Mouse (Mus musculus) MEL (cell line): ENCODE measurements around the gene Sdr39u1. TPM values are rescaled to one million over a fixed set of nuclear protein-coding genes. Genes with fewer than 3 reads are reported as not detected.
A peak's percentile ranks its signal among the peaks of the same experiment; 100 is the strongest.

Experiments used
- DNase-seq: peaks from one replicate; pipeline ENCODE4 v3.0.0; 2011; ENCODE audit warnings: low read depth, low spot score
- H3K27ac ChIP-seq: 2 replicates; pipeline ENCODE4 v1.5.1; 2012; ENCODE audit warnings: low read depth, mild to moderate bottlenecking, control low read depth, low read length, moderate library complexity; ENCODE audit not compliant: control insufficient read depth
- H3K27me3 ChIP-seq, 2 experiments: fragments of 150-350 bp in 1 of 2; sonication (generic) in 1 of 2; 2 replicates each; pipeline ENCODE4 v1.6.1; 2012; ENCODE audit warnings: low read length in 2 of 2, mild to moderate bottlenecking in 2 of 2, improper control_type of control experiment in 1 of 2, moderate library complexity in 1 of 2; ENCODE audit not compliant: insufficient read depth in 2 of 2, control insufficient read depth in 1 of 2
- H3K36me3 ChIP-seq, 2 experiments: 2 replicates each; pipeline ENCODE4 v1.6.1; 2012 to 2014; ENCODE audit warnings: low read length in 2 of 2, improper control_type of control experiment in 1 of 2, inconsistent platforms in 1 of 2, mild to moderate bottlenecking in 1 of 2; ENCODE audit not compliant: insufficient read depth in 2 of 2, control insufficient read depth in 1 of 2
- H3K4me1 ChIP-seq, 2 experiments: fragments of 150-350 bp in 1 of 2; sonication (generic) in 1 of 2; 2 replicates each; pipeline ENCODE4 v1.6.1; 2012; ENCODE audit warnings: low read length in 2 of 2, improper control_type of control experiment in 1 of 2, mild to moderate bottlenecking in 1 of 2; ENCODE audit not compliant: insufficient read depth in 2 of 2, control insufficient read depth in 1 of 2
- H3K4me3 ChIP-seq, 2 experiments: fragments of 150-350 bp in 1 of 2; sonication (generic) in 1 of 2; 2 replicates each; pipeline ENCODE4 v1.5.1; 2012; ENCODE audit warnings: low read depth in 2 of 2, low read length in 2 of 2, mild to moderate bottlenecking in 2 of 2, moderate library complexity in 2 of 2, control low read depth in 1 of 2, improper control_type of control experiment in 1 of 2; ENCODE audit not compliant: control insufficient read depth in 1 of 2, insufficient read depth in 1 of 2
- H3K79me2 ChIP-seq: 2 replicates; pipeline ENCODE4 v1.6.1; 2012; ENCODE audit warnings: mild to moderate bottlenecking, low read length, moderate library complexity; ENCODE audit not compliant: control insufficient read depth, poor library complexity, insufficient read depth
- H3K9ac ChIP-seq: 2 replicates; pipeline ENCODE4 v1.6.1; 2012; ENCODE audit warnings: low read depth, mild to moderate bottlenecking, control low read depth, low read length, moderate library complexity; ENCODE audit not compliant: control insufficient read depth, poor library complexity, severe bottlenecking
- H3K9me3 ChIP-seq: fragments of 150-350 bp; sonication (generic); replicated peaks from 2 replicates; pipeline ENCODE4 v1.6.1; 2012; ENCODE audit warnings: mild to moderate bottlenecking, low read length, improper control_type of control experiment, moderate library complexity; ENCODE audit not compliant: insufficient read depth
- BHLHE40 ChIP-seq: IDR thresholded peaks from 2 replicates; pipeline ENCODE4 v1.6.1; 2012; ENCODE audit warnings: low read depth, mild to moderate bottlenecking, inconsistent platforms, low read length, improper control_type of control experiment, borderline replicate concordance
- ELF1 ChIP-seq: IDR thresholded peaks from 2 replicates; pipeline ENCODE4 v1.6.1; 2014; ENCODE audit warnings: low read depth, mild to moderate bottlenecking, inconsistent platforms, low read length, improper control_type of control experiment, moderate library complexity
- EP300 ChIP-seq, 2 experiments: IDR thresholded peaks; 2 replicates each; pipeline ENCODE4 v1.6.1; 2011; ENCODE audit warnings: improper control_type of control experiment in 2 of 2, low read length in 2 of 2, low read depth in 1 of 2, mild to moderate bottlenecking in 1 of 2
- ETS1 ChIP-seq: IDR thresholded peaks from 2 replicates; pipeline ENCODE4 v1.6.1; 2012; ENCODE audit warnings: low read depth, mild to moderate bottlenecking, inconsistent platforms, low read length, improper control_type of control experiment, moderate library complexity
- GATA1 ChIP-seq: IDR thresholded peaks from 2 replicates; pipeline ENCODE4 v1.6.1; 2011; ENCODE audit warnings: low read depth, low read length, improper control_type of control experiment
- HCFC1 ChIP-seq: IDR thresholded peaks from 2 replicates; pipeline ENCODE4 v1.6.1; 2012; ENCODE audit warnings: low read depth, mild to moderate bottlenecking, inconsistent platforms, low read length, improper control_type of control experiment, moderate library complexity
- MAX ChIP-seq: IDR thresholded peaks from 2 replicates; pipeline ENCODE4 v1.6.1; 2011; ENCODE audit warnings: low read length, improper control_type of control experiment
- MAZ ChIP-seq: IDR thresholded peaks from 2 replicates; pipeline ENCODE4 v1.6.1; 2012; ENCODE audit warnings: low read depth, mild to moderate bottlenecking, inconsistent platforms, low read length, improper control_type of control experiment
- MEF2A ChIP-seq: IDR thresholded peaks from 2 replicates; pipeline ENCODE4 v1.6.1; 2014; ENCODE audit warnings: low read depth, mild to moderate bottlenecking, inconsistent platforms, low read length, improper control_type of control experiment; ENCODE audit not compliant: poor library complexity, insufficient replicate concordance, severe bottlenecking; ENCODE audit errors: extremely low read depth
- MXI1 ChIP-seq: IDR thresholded peaks from 2 replicates; pipeline ENCODE4 v1.6.1; 2011; ENCODE audit warnings: mild to moderate bottlenecking, low read depth, low read length, improper control_type of control experiment
- MYC ChIP-seq: IDR thresholded peaks from 2 replicates; pipeline ENCODE4 v1.6.1; 2011; ENCODE audit warnings: low read depth, mild to moderate bottlenecking, low read length, improper control_type of control experiment, moderate library complexity
- POLR2AphosphoS2 ChIP-seq: IDR thresholded peaks from 2 replicates; pipeline ENCODE4 v1.6.1; 2011; ENCODE audit warnings: low read length, improper control_type of control experiment
- POLR2AphosphoS5 ChIP-seq: IDR thresholded peaks from 2 replicates; pipeline ENCODE4 v1.6.1; 2012; ENCODE audit warnings: low read depth, borderline replicate concordance, mild to moderate bottlenecking, inconsistent platforms, low read length, moderate library complexity, mixed read lengths
- RCOR1 ChIP-seq: IDR thresholded peaks from 2 replicates; pipeline ENCODE4 v1.6.1; 2012; ENCODE audit warnings: low read depth, mild to moderate bottlenecking, inconsistent platforms, low read length, improper control_type of control experiment
- SIN3A ChIP-seq: IDR thresholded peaks from 2 replicates; pipeline ENCODE4 v1.6.1; 2012; ENCODE audit warnings: low read length, improper control_type of control experiment, inconsistent platforms
- TAL1 ChIP-seq: IDR thresholded peaks from 2 replicates; pipeline ENCODE4 v1.6.1; 2012; ENCODE audit warnings: mild to moderate bottlenecking, inconsistent platforms, low read length, moderate library complexity, mixed read lengths
- TBP ChIP-seq: IDR thresholded peaks from 2 replicates; pipeline ENCODE4 v1.8.0; 2011; ENCODE audit warnings: low read depth, low read length, improper control_type of control experiment
- TCF12 ChIP-seq: IDR thresholded peaks from 2 replicates; pipeline ENCODE4 v1.6.1; 2014; ENCODE audit warnings: low read depth, mild to moderate bottlenecking, inconsistent platforms, low read length, improper control_type of control experiment, moderate library complexity
- USF1 ChIP-seq: IDR thresholded peaks from 2 replicates; pipeline ENCODE4 v1.6.1; 2014; ENCODE audit warnings: low read depth, mild to moderate bottlenecking, inconsistent platforms, low read length, improper control_type of control experiment, moderate library complexity
- ZMIZ1 ChIP-seq: IDR thresholded peaks from 2 replicates; pipeline ENCODE4 v1.6.1; 2012; ENCODE audit warnings: low read depth, mild to moderate bottlenecking, inconsistent platforms, low read length, improper control_type of control experiment, moderate library complexity
- polyA plus RNA-seq, 2 experiments: library from polyadenylated mRNA; stranded (reverse) in 1 of 2; unstranded in 1 of 2; fragments of >175 nt in 1 of 2; fragments of >200 nt in 1 of 2; gene quantifications; 2 replicates each; pipeline versions ENCODE4 v1.2.1 to v1.2.4; 2012; ENCODE audit warnings: low replicate concordance in 2 of 2, low read depth in 1 of 2; ENCODE audit not compliant: insufficient read length in 2 of 2, insufficient read depth in 1 of 2, missing spikeins in 1 of 2
- total RNA-seq: library from RNA; depleted of rRNA; stranded (reverse); fragments of 300-350 nt; gene quantifications from 2 replicates; pipeline ENCODE4 v1.2.3, GENCODE M21; 2012

Sdr39u1 gene
- total and polyA plus RNA-seq, 3 experiments, result 1.1 to 2.3 TPM; not detected in 1

DNA sequence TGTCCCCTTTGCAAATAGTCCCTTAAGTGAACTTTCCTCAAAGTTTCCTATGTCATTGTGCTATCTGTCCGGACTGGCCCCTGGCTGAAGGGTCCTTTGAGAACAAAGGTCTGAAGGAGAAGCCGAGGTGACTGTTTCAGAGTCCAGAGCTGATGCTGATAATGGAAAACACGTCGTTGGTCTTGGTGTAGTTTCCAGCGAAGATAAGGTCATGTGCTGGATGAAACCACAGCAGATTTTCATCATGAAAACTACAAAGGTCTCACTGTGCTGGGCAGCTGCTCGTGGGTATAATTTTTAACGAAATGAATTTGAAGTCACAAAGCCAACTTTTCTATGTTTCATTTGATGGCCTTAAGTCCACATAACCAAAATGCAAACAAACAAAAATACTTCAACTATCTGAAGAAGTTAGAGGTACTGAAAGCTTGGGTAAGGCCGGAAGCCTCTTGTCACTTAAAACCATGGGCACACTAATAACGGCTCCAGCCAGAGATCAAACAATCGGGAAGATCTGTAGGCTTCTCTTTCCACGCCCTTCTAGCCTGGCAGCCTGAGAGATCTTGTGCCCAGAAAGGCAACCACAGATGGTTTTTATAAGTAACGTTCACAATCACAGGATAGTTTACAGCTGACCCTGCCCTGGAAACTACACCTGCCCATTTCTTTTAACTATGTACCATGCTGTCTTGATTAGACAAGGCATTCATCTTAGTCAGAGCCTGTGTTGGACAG, 29.3 kb upstream of the Sdr39u1 start:
- H3K79me2 ChIP-seq, result no peaks in the 10 kb centered on the region
- H3K4me1 ChIP-seq, result peaks cover 18% of the 10 kb centered on the region in 2 experiments
- no peaks in the 10 kb centered on the region for H3K9me3 ChIP-seq
- H3K9ac ChIP-seq, result no peak overlapping the region
- DNase-seq, result no peak
- TF ChIP-seq MXI1, result no peak
- TF ChIP-seq EP300 (IDR thresholded peaks at IDR 0.05; ENCODE audit: low read depth in 1 of 2, low read length in 2 of 2), result peak in 1 of 2 experiments; percentile 61; a peak in 1 of 4 replicates
- peak; percentile 69 for TF ChIP-seq USF1
- peak; percentile 49; the same call in 1 of the 2 replicates for TF ChIP-seq GATA1
- no peak for TF ChIP-seq POLR2AphosphoS2
- no peak for TF ChIP-seq RCOR1
- TF ChIP-seq BHLHE40, result peak; percentile 75; the same call in 1 of the 2 replicates
- TF ChIP-seq TCF12, result no peak; the same call in 1 of the 2 replicates
- TF ChIP-seq, all 39 proteins: peak for 4
- H3K36me3 ChIP-seq, result peaks cover 0 to 6% of the 10 kb centered on the region in 2 experiments; a peak in 2 of 4 replicates
- H3K4me3 ChIP-seq, result peak overlapping the region in 1 of 2 experiments; percentile 24; a peak in 2 of 4 replicates
- H3K27me3 ChIP-seq, result no peaks in the 10 kb centered on the region
- peak overlapping the region; percentile 6; the same call in 1 of the 2 replicates for H3K27ac ChIP-seq

DNA sequence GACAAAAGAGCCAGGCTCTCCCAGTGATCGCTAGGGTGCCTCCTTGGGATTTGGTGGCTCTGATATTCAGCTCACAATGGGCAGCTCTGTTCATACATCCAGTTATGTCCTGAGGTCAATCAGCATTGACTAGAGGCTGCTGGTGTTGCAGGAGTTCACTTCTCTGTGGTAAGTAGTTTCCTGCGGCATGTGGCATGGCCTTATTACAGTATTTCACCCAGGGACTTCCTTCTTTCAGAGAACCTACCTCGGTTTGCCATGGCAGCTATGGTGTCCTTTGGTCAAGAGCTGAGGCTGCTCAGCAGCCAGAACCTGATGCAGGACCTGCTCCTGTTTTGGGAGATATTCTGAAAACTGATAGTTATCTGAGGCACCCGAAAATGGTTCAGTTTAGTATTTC, 26.8 kb upstream of the Sdr39u1 start:
- no peak overlapping the region for H3K4me3 ChIP-seq
- peaks cover 19 to 34% of the 10 kb centered on the region in 2 experiments for H3K4me1 ChIP-seq
- DNase-seq, result no peak
- H3K9ac ChIP-seq, result no peak overlapping the region
- TF ChIP-seq POLR2AphosphoS5 (no peak), TAL1 (no peak)
- H3K27me3 ChIP-seq, result no peaks in the 10 kb centered on the region
- H3K27ac ChIP-seq, result no peak overlapping the region
- no peaks in the 10 kb centered on the region for H3K9me3 ChIP-seq
- peaks cover 0 to 17% of the 10 kb centered on the region in 2 experiments; a peak in 2 of 4 replicates for H3K36me3 ChIP-seq
- no peaks in the 10 kb centered on the region for H3K79me2 ChIP-seq

DNA sequence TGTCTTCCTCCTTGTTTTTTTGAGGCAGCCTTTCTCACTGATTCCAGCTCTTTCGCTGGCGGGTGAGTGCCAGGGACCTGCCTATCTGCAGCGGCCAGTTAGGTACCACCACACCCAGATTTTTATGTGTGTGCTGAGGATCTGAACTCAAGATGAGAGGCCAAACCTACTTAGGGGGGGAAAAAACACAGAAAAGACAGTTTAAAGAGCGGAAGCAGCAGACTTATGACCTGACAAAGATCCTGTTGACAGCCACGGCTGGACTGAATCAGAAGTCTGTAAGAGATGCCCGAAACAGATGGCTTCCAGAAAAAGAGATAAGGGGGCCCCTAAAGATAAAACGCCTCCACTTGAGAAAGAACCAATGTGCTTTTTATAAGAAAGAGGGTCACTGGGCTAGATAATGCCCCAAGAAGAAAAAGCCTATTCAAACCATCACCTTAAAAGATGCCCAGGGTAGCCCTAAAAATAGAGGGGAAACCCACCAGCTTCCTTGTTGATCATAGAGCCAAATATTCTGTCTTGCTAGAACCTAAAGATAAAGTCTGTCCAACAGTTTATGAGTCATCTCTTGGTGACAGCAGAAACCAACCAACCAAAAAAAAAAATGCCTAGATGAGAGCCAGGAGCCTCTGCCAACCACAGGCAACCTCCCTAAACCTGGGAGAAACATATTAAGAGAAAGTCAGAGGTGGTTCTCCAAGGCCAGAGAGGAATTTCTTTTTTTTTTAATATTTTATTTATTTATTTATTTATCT, 22.6 kb upstream of the Sdr39u1 start:
- no peaks in the 10 kb centered on the region for H3K79me2 ChIP-seq
- H3K27ac ChIP-seq, result peak overlapping the region; percentile 83
- H3K4me3 ChIP-seq, result peak overlapping the region; percentile 5 to 18
- peaks cover 9 to 26% of the 10 kb centered on the region in 2 experiments for H3K4me1 ChIP-seq
- H3K9ac ChIP-seq, result peak overlapping the region; percentile 3
- H3K9me3 ChIP-seq, result no peaks in the 10 kb centered on the region
- no peaks in the 10 kb centered on the region for H3K27me3 ChIP-seq
- H3K36me3 ChIP-seq, result peaks cover 0 to 11% of the 10 kb centered on the region in 2 experiments; a peak in 2 of 4 replicates
- peak; percentile 91 for DNase-seq
- TF ChIP-seq MAX (no peak), MYC (0 out of 2 replicates have a peak, but pooled peaks have one; percentile 9), TBP (no peak), MAZ (peak; percentile 69; the same call in 1 of the 2 replicates), MEF2A (0 out of 2 replicates have a peak, but pooled peaks have one; percentile 54), ELF1 (peak; percentile 35; the same call in 1 of the 2 replicates), SIN3A (peak; percentile 59), MXI1 (no peak; the same call in 1 of the 2 replicates), HCFC1 (peak; percentile 66), EP300 (IDR thresholded peaks at IDR 0.05; ENCODE audit: low read depth in 1 of 2, low read length in 2 of 2) (peak; percentile 86 to 88), ZMIZ1 (no peak), ETS1 (peak; percentile 91), GATA1 (peak; percentile 94), USF1 (0 out of 2 replicates have a peak, but pooled peaks have one; percentile 22), BHLHE40 (peak; percentile 42; the same call in 1 of the 2 replicates), TCF12 (peak; percentile 90)
